Mouse (Mus musculus) limb, embryonic 11.5 days (tissue): ENCODE results near the gene Chil1. TPM values are rescaled to one million over a fixed set of nuclear protein-coding genes. Genes with fewer than 3 reads are reported as not detected.
A peak's percentile ranks its signal among the peaks of the same experiment; 100 is the strongest.

Experiments used
- ATAC-seq: fragments of 200-750 bp; cut with Nextera tagmentation; 2 replicates; pipeline ENCODE4 v1.8.0; 2017; ENCODE audit warnings: low read depth; ENCODE audit not compliant: insufficient number of reproducible peaks, low FRiP score, low TSS enrichment
- DNase-seq: peaks from one replicate; pipeline ENCODE4 v3.0.0-alpha.2; 2015; ENCODE audit warnings: low spot score
- H3K27ac ChIP-seq: fragments of 300-500 bp; sonication (generic); replicated peaks from 2 replicates; pipeline ENCODE4 v1.5.1; 2014; ENCODE audit warnings: low read depth, mild to moderate bottlenecking, low read length
- H3K27me3 ChIP-seq: fragments of 300-500 bp; sonication (generic); 2 replicates; pipeline ENCODE4 v1.6.1; 2014; ENCODE audit warnings: mild to moderate bottlenecking, low read length, mixed read lengths; ENCODE audit not compliant: control insufficient read depth, insufficient read depth
- H3K36me3 ChIP-seq: fragments of 300-500 bp; sonication (generic); 2 replicates; pipeline ENCODE4 v1.6.1; 2014; ENCODE audit warnings: mild to moderate bottlenecking, low read length, moderate library complexity, mixed read lengths; ENCODE audit not compliant: control insufficient read depth, insufficient read depth
- H3K4me1 ChIP-seq: fragments of 300-500 bp; sonication (generic); 2 replicates; pipeline ENCODE4 v1.6.1; 2014; ENCODE audit warnings: low read length, mixed read lengths; ENCODE audit not compliant: control insufficient read depth, insufficient read depth
- H3K4me2 ChIP-seq: fragments of 300-500 bp; sonication (generic); 2 replicates; pipeline ENCODE4 v1.6.1; 2014; ENCODE audit warnings: low read depth, mild to moderate bottlenecking, moderate library complexity; ENCODE audit not compliant: severe bottlenecking
- H3K4me3 ChIP-seq: fragments of 300-500 bp; sonication (generic); 2 replicates; pipeline ENCODE4 v1.5.1; 2014; ENCODE audit warnings: low read depth, low read length
- H3K9ac ChIP-seq: fragments of 300-500 bp; sonication (generic); 2 replicates; pipeline ENCODE4 v1.6.1; 2014; ENCODE audit warnings: mild to moderate bottlenecking, low read length
- H3K9me3 ChIP-seq: fragments of 300-500 bp; sonication (generic); 2 replicates; pipeline ENCODE4 v1.6.1; 2016; ENCODE audit warnings: low read length; ENCODE audit not compliant: control insufficient read depth
- WGBS: fragments of 180-500 bp; shearing (Covaris S2); extraction: QIAGEN DNeasy Blood & Tissue Kit; methylation state at CpG from one replicate; pipeline ENCODE4 v1.1.7; 2014; 5-methylcytosine and 5-hydroxymethylcytosine counted together
- polyA plus RNA-seq: library from polyadenylated mRNA; unstranded; fragments of >200 nt; fragmentation: Nextera tagmentation; extraction: Ambion mirVana; gene quantifications from 2 replicates; pipeline ENCODE4 v1.2.1, GENCODE M21; 2014

Chil1 gene
- polyA plus RNA-seq, 1 experiment from 2014 or later, result 2.0 TPM

DNA sequence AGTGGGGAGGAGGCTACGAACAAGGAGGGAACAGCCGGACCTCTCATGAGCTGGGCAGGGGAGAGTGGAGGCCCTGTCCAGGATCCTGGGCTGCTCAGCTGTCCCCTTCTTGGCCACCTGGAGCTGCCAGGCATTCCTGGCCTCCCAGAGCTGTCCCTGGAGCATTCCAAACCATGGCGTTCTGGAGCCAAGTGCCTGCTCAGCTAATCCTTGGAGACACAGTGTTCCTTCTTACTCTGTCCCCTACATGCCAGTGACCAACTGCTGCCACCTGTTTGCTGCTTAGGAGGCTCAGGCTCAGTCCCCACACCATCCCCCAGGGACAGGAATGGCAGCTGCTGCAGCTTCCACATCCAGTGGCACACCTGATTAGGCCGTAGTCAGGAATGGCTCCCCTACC lies 14.0 kb downstream of the Chil1 start:
- H3K4me1 ChIP-seq, result peaks cover 35% of the 10 kb centered on the region
- DNase-seq (no peak), ATAC-seq (no peak)
- H3K9ac ChIP-seq, result no peak overlapping the region
- no peak overlapping the region for H3K27ac ChIP-seq
- no peak overlapping the region for H3K4me2 ChIP-seq
- 43% methylated on average over 4 of the region's 4 CpGs for WGBS
- no peaks in the 10 kb centered on the region for H3K27me3 ChIP-seq
- H3K4me3 ChIP-seq, result no peak overlapping the region
- H3K36me3 ChIP-seq, result no peaks in the 10 kb centered on the region
- no peaks in the 10 kb centered on the region for H3K9me3 ChIP-seq

DNA sequence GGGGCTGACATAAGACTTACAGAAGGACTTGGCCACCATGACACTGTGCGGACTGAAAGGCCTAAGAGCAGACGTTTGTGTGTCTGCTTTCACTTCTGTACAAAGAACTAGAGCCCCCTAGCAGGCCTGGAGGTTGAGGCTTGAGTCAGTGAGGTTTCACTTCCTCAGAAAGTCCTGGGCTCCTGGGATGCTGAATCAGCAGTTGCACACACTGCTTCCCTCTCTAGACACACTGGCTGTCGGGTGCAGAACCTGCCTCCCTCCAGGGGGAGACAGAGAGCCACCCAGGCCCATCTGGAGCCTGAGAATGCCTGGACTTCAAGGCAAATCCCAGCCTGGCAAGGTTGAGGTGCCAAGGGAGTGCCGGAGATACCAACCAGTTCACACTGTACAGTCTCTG lies 14.4 kb downstream of the Chil1 start:
- Histone ChIP-seq H3K4me1 (peaks cover 35% of the 10 kb centered on the region), H3K4me3 (no peak overlapping the region), H3K9me3 (no peaks in the 10 kb centered on the region), H3K27me3 (no peaks in the 10 kb centered on the region), H3K36me3 (no peaks in the 10 kb centered on the region), H3K9ac (no peak overlapping the region), H3K4me2 (no peak overlapping the region), H3K27ac (no peak overlapping the region)
- no peak for ATAC-seq
- 67% methylated on average over 4 of the region's 4 CpGs for WGBS
- DNase-seq, result no peak

DNA sequence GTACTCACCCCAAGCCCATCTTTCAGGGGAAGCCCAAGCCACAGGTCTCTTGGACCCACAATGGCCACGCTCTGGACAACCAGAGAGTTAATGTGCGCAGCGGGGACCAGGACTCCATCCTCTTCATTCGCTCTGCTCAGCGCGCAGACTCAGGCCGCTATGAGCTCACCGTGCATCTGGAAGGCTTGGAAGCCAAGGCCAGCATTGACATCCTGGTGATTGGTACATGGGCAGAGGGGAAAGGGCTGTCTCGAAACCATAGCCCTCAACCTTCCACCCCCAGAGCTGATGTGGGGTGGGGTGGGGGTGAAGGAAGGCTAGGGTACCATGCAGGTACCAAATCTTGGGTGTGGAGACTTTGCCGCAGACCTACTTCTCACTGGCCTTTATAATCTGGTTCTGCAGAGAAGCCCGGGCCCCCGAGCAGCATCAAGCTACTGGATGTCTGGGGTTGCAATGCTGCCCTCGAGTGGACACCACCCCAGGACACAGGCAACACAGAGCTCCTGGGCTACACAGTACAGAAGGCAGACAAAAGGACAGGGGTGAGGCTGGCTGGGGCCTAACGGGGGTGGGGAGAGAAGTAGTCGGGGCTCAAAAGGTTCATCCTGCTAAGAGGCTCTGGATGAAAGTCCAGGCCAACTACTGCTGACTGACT lies 15.5 kb downstream of the Chil1 start:
- Histone ChIP-seq H3K9ac (no peak overlapping the region), H3K9me3 (no peaks in the 10 kb centered on the region), H3K4me2 (no peak overlapping the region), H3K4me3 (no peak overlapping the region), H3K27me3 (no peaks in the 10 kb centered on the region), H3K36me3 (no peaks in the 10 kb centered on the region), H3K27ac (no peak overlapping the region), H3K4me1 (peaks cover 35% of the 10 kb centered on the region)
- 83% methylated on average over 15 of the region's 15 CpGs for WGBS
- DNase-seq (no peak), ATAC-seq (no peak)

DNA sequence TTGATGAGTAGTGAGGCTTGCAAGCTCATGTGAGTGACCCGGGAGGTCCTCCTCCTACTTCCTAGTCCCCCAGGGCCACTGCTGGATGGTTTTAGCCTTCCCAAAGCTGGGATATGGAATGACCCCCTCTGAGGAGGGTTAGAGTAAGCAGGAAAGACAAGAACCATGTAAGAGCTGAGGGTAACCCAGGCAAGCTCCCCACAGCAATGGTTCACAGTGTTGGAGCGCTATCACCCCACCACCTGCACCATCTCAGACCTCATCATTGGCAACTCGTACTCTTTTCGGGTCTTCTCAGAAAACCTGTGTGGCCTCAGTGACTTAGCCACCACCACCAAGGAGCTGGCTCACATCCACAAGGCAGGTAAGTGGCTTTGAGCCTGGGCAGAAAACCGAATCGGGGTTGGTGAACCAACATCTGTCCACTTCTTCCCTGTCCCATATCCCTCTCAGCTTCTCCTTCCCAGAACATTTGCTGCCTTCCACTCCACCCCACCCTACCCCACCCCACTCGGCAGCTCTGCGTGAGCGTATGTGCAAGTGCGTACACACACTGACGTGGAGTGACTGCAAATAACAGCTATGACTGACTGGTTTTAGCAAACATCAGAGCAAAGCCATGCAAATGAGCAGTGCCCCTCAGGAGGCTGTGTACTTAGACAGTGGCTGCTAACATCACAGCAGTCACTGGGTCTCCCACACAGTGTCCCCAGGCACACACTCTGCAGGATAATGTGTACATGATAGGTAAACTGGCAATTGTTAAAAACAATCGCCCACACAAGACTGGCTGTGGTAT lies 16.4 kb downstream of the Chil1 start:
- no peak overlapping the region for H3K4me2 ChIP-seq
- no peak for DNase-seq
- H3K4me3 ChIP-seq, result no peak overlapping the region
- H3K36me3 ChIP-seq, result no peaks in the 10 kb centered on the region
- no peak for ATAC-seq
- no peak overlapping the region for H3K9ac ChIP-seq
- WGBS, result 88% methylated on average over 12 of the region's 12 CpGs
- H3K27ac ChIP-seq, result no peak overlapping the region
- peaks cover 29% of the 10 kb centered on the region for H3K4me1 ChIP-seq
- H3K9me3 ChIP-seq, result no peaks in the 10 kb centered on the region
- no peaks in the 10 kb centered on the region for H3K27me3 ChIP-seq

DNA sequence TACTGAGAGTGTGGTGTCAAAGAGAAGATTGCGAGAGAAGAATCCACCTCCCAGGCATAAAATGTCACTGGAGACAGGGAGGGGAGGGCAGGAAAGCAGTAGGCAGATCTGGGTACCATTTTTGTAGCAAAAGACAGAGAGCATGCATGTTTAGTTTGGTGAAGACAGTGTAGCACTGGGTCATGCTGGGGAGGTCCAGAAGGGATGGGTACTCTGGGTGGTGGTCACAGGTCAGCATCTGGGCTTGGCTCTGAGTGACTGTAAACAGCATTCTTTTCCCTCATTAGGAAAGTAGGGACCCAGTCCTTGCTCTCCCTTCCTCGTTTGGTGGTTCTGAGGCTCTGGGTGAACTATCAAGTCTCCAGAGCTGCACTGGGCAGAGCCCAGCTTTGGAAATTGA lies 18.5 kb downstream of the Chil1 start:
- H3K27ac ChIP-seq, result no peak overlapping the region
- H3K9ac ChIP-seq, result no peak overlapping the region
- DNase-seq, result no peak
- no peaks in the 10 kb centered on the region for H3K9me3 ChIP-seq
- H3K4me1 ChIP-seq, result peaks cover 10% of the 10 kb centered on the region
- H3K27me3 ChIP-seq, result no peaks in the 10 kb centered on the region
- no peak overlapping the region for H3K4me3 ChIP-seq
- WGBS, result 51% methylated on average over 2 of the region's 2 CpGs
- H3K36me3 ChIP-seq, result no peaks in the 10 kb centered on the region
- H3K4me2 ChIP-seq, result no peak overlapping the region
- no peak for ATAC-seq

DNA sequence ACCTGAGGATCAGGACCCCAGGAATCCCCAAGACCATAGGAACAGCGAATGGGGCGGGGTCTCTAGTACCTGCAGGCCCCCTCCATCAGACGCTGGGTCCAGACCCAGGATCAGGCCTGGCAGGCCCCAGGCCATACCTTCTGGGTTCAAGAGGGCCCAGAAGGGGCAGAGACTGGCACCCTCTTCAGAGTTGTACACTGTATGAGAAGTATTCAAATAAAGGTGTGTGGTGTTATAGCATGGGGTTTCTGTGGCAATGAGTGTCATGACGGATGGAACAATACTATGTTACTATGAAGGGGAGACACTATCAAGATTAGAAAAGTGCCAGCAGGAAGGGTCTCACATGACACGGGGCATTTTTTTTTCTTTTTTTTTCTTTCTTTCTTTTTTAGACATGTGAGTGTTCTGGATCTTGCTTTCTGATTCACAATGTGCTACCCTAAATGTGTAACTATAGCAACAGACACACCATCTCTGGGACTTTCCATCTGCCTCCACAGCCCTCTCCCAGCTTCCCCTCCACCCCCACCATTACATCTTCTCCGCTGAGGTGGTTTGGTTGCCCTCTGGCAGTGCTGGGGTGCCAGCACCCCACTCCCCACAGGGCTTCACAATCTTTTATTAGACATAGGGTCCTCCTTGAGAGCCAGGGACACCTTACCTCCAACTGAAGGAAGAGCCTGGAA lies 19.2 kb downstream of the Chil1 start:
- Histone ChIP-seq H3K27ac (no peak overlapping the region), H3K36me3 (no peaks in the 10 kb centered on the region), H3K4me2 (no peak overlapping the region), H3K4me1 (peaks cover 5% of the 10 kb centered on the region), H3K9me3 (no peaks in the 10 kb centered on the region), H3K27me3 (no peaks in the 10 kb centered on the region), H3K4me3 (no peak overlapping the region), H3K9ac (no peak overlapping the region)
- WGBS, result 89% methylated on average over 6 of the region's 6 CpGs
- ATAC-seq, result no peak
- DNase-seq, result no peak

DNA sequence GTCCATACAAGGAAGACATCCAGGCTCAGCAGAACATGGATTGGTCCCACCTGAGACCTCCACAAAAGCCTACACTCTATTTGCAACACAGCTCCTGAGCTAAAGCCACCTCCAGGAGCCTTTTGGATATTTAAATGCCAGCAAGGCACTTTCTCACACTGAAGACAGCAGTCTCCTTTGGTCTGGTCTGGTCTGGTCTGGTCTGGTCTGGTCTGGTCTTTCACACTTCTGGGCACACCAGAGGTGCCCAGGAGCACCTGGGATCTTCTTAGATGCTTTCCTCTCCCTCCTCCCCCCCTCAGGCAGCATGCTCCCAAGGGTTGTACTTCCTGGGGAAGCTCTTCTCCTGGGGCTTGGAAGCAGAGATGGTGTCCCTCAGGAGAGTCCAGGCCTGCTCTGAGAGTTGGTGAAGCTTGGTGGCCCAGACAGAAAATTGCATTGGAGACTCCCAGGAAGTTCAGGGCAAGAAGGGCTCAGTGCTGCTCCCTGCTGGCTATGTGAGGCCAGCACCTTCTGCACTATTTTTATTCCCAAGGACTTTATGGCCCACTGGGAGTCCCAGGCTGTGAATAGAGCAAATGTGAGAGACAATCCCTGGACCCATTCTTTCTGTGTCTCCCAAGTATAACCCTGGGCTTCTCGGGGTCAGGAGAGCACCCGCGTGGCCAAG lies 19.9 kb downstream of the Chil1 start:
- no peak overlapping the region for H3K27ac ChIP-seq
- H3K4me3 ChIP-seq, result no peak overlapping the region
- ATAC-seq (no peak), DNase-seq (peak; percentile 58)
- no peak overlapping the region for H3K9ac ChIP-seq
- no peaks in the 10 kb centered on the region for H3K9me3 ChIP-seq
- H3K4me1 ChIP-seq, result peaks cover 6% of the 10 kb centered on the region; the same call in 1 of the 2 replicates
- H3K27me3 ChIP-seq, result no peaks in the 10 kb centered on the region
- H3K4me2 ChIP-seq, result no peak overlapping the region
- H3K36me3 ChIP-seq, result no peaks in the 10 kb centered on the region
- WGBS, result 46% methylated on average over 3 of the region's 3 CpGs

DNA sequence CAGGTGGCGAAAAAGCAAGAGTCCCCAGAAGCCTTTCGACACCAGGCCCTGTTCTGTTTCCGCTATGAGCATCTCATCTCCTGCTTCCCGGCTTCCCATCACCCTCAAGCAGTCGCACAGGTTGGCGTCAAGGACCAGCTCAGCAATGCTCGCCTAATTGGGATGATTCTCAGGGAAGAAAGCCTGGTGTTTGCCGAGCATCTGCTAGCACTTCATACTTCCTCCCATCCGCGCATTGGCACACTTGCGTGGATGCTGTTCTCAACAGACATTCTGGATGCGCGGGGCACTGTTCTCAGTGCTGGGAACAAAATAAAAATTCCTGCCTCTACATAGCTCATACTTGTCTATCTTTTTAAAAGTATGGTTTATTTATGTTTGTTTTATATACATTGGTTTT lies 22.3 kb downstream of the Chil1 start:
- Histone ChIP-seq H3K9ac (no peak overlapping the region), H3K4me2 (no peak overlapping the region), H3K36me3 (no peaks in the 10 kb centered on the region), H3K27me3 (no peaks in the 10 kb centered on the region), H3K4me3 (no peak overlapping the region), H3K27ac (no peak overlapping the region), H3K4me1 (peaks cover 6% of the 10 kb centered on the region; the same call in 1 of the 2 replicates), H3K9me3 (no peaks in the 10 kb centered on the region)
- DNase-seq (no peak), ATAC-seq (no peak)
- 88% methylated on average over 13 of the region's 13 CpGs for WGBS
